Mouse (Mus musculus) kidney, adult 18-20 months (tissue): ENCODE data around the gene Id1.
A peak's percentile ranks its signal among the peaks of the same experiment; 100 is the strongest.

Experiments
- DNase-seq: peaks from one replicate; pipeline ENCODE4 v3.0.0; 2021

Id1 gene

GRCm38 (mm10) chr2:152724332-152724723 is 11.7 kb upstream of the Id1 start:
- DNase-seq: no peak

- DNase-seq: no peak
Measured at GRCm38 (mm10) chr2:152725178-152725750, 10.8 kb upstream of the Id1 start.

GRCm38 (mm10) chr2:152726213-152726612 is 9.8 kb upstream of the Id1 start:
- no peak for DNase-seq

- DNase-seq: peak; percentile 21
Measured at GRCm38 (mm10) chr2:152726751-152727335, 9.2 kb upstream of the Id1 start.

- DNase-seq: peak; percentile 51
Measured at GRCm38 (mm10) chr2:152727795-152728510, 8.1 kb upstream of the Id1 start.

GRCm38 (mm10) chr2:152728594-152728993 is 7.5 kb upstream of the Id1 start:
- DNase-seq: no peak

- peak; percentile 58 for DNase-seq
Measured at GRCm38 (mm10) chr2:152729013-152729635, 6.9 kb upstream of the Id1 start.

- DNase-seq: peak; percentile 62
Measured at GRCm38 (mm10) chr2:152729636-152730020, 6.4 kb upstream of the Id1 start.

- no peak for DNase-seq
Measured at GRCm38 (mm10) chr2:152733201-152733600, 2.9 kb upstream of the Id1 start.

- DNase-seq: no peak
Measured at GRCm38 (mm10) chr2:152734501-152734900, 1.6 kb upstream of the Id1 start.

GRCm38 (mm10) chr2:152734984-152735383 is 1.1 kb upstream of the Id1 start:
- peak; percentile 95 for DNase-seq

GRCm38 (mm10) chr2:152736748-152737147 is 697 bp downstream of the Id1 start:
- peak; percentile 47 for DNase-seq

- DNase-seq: peak; percentile 44
Measured at GRCm38 (mm10) chr2:152737306-152738221, 1.5 kb downstream of the Id1 start.

- no peak for DNase-seq
Measured at GRCm38 (mm10) chr2:152738341-152738740, 2.3 kb downstream of the Id1 start.

- DNase-seq: peak; percentile 88
Measured at GRCm38 (mm10) chr2:152739031-152739841, 3.2 kb downstream of the Id1 start.

- DNase-seq: no peak
Measured at GRCm38 (mm10) chr2:152739842-152740260, 3.8 kb downstream of the Id1 start.

- DNase-seq: peak; percentile 17
Measured at GRCm38 (mm10) chr2:152740490-152740889, 4.4 kb downstream of the Id1 start.

- peak; percentile 73 for DNase-seq
Measured at GRCm38 (mm10) chr2:152741153-152742041, 5.3 kb downstream of the Id1 start.

- peak; percentile 78 for DNase-seq
Measured at GRCm38 (mm10) chr2:152742435-152742834, 6.4 kb downstream of the Id1 start.

GRCm38 (mm10) chr2:152753944-152754711 is 18.1 kb downstream of the Id1 start, which contains the start of gene Cox4i2:
TSS of gene Cox4i2 (plus strand) at chr2:152754173.
- DNase-seq: no peak
